Mouse (Mus musculus): Measurements from ENCODE around the gene Acsf3. TPM values are rescaled to one million over a fixed set of nuclear protein-coding genes. Genes with fewer than 3 reads are reported as not detected.

Gene Acsf3
- polyA plus RNA-seq, 1 experiment from 2014 or later, result 13.7 TPM

DNA sequence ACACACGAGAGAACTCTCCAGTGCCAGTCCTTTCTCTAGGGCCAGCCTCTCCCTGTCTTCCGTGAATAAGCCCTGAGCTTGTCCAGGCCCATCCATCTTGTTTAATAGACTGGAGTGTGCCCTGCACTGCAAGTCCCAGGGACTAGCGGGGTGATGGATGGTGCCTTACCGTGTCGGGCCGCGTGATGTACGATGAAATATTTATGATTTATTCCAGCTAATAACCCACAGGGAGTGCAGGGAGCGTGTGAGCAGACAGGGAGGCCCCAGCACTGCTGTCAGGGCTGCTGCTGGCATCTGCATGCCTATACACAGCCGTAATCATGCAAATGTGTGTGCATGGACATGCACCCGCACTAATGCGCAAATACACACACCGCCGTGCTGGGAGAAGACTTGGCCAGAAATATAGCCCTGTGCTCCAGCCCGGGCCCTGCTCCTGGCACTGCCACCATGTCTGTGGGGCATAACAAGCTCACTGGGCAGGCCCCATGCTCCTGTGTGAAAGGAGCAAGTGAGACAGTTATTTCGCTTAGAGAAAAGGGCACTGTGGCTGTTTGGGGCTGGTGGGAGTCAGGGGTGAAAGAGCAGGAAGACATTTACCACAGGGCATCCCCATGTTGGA, 36.7 kb downstream of the Acsf3 start:
- peak overlapping the region; percentile 27; the same call in 1 of the 2 replicates for H3K27ac ChIP-seq (ENCODE audit: low read depth, low read length)
- H3K9me3 ChIP-seq (replicated peaks; ENCODE audit: control insufficient read depth, low read length), result no peaks in the 10 kb centered on the region
- no peak for DNase-seq (ENCODE audit: low spot score)
- H3K27me3 ChIP-seq (replicated peaks; ENCODE audit: control insufficient read depth, insufficient read depth, low read length), result no peaks in the 10 kb centered on the region; the same call in 1 of the 2 replicates
- H3K4me3 ChIP-seq (ENCODE audit: low read depth, low read length), result no peak overlapping the region
- no peak overlapping the region for H3K4me2 ChIP-seq (ENCODE audit: low read length)
- WGBS, result 87% methylated on average over 16 of the region's 16 CpGs
- H3K4me1 ChIP-seq (ENCODE audit: control insufficient read depth, insufficient read depth, low read length), result peaks cover 11% of the 10 kb centered on the region
- 0 out of 2 replicates have a peak, but pooled peaks cover 4% of the 10 kb centered on the region for H3K36me3 ChIP-seq (ENCODE audit: control insufficient read depth, insufficient read depth, low read length)
- ATAC-seq, result no peak
- peak overlapping the region; percentile 29; the same call in 1 of the 2 replicates for H3K9ac ChIP-seq (ENCODE audit: low read length)

DNA sequence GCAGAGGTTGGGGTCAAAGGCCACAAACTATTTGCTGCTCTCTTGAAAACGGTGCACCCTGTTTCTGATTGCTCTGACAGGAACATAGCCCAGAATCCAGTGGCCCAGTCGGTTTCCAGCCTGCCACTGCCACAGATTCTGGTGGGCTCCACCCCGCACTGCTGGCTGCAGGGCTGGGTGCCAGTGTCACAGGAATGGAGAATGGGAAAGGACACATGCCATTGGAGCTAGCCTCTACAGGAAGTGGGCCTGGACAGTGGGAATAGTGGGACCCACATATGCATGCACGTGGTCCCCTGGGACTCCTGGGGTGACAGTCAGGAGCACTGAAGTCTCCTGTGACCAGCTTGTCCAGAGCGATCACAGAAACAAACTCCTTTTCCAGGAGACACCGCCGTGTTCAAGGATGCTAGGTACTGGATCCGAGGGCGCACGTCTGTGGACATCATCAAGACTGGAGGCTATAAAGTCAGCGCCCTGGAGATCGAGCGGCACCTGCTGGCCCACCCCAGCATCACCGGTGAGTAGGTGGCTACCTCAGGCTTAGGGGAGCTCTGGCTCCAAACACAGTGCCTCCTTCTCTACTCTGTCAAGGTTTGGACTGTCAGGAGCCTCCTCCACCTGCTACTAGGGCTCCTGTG, 37.4 kb downstream of the Acsf3 start:
- DNase-seq (ENCODE audit: low spot score) (no peak), ATAC-seq (no peak)
- Histone ChIP-seq H3K27me3 (replicated peaks; ENCODE audit: control insufficient read depth, insufficient read depth, low read length) (no peaks in the 10 kb centered on the region; the same call in 1 of the 2 replicates), H3K4me1 (ENCODE audit: control insufficient read depth, insufficient read depth, low read length) (peaks cover 9% of the 10 kb centered on the region), H3K4me3 (ENCODE audit: low read depth, low read length) (no peak overlapping the region), H3K36me3 (ENCODE audit: control insufficient read depth, insufficient read depth, low read length) (0 out of 2 replicates have a peak, but pooled peaks cover 4% of the 10 kb centered on the region), H3K9me3 (replicated peaks; ENCODE audit: control insufficient read depth, low read length) (no peaks in the 10 kb centered on the region), H3K27ac (ENCODE audit: low read depth, low read length) (peak overlapping the region; percentile 27; the same call in 1 of the 2 replicates), H3K4me2 (ENCODE audit: low read length) (no peak overlapping the region), H3K9ac (ENCODE audit: low read length) (no peak overlapping the region)
- 85% methylated on average over 14 of the region's 14 CpGs for WGBS

DNA sequence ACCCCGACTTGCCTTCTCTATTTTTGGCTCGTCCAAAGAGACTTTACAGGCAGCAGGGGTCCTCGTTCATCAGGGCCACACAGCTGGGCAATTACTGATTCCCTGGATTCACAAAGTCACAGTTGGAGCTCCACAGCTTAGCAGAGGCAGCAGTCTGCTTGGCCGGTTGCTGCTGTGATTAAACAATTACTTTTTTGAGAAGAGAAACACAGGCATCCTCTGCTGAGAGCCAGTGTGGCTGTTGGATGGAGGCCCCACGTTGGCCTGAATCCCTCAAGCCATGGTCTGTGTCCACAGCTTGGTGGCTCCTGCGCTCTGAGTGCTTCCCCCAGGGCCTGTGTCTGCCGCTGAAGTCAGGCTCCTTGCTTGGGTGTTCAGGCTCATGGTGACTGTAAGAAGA, 39.3 kb downstream of the Acsf3 start:
- H3K27me3 ChIP-seq (replicated peaks; ENCODE audit: control insufficient read depth, insufficient read depth, low read length), result no peaks in the 10 kb centered on the region
- H3K4me1 ChIP-seq (ENCODE audit: control insufficient read depth, insufficient read depth, low read length), result peaks cover 3% of the 10 kb centered on the region; the same call in 1 of the 2 replicates
- ATAC-seq (no peak), DNase-seq (ENCODE audit: low spot score) (peak; percentile 49)
- no peak overlapping the region for H3K4me2 ChIP-seq (ENCODE audit: low read length)
- no peak overlapping the region for H3K9ac ChIP-seq (ENCODE audit: low read length)
- no peaks in the 10 kb centered on the region for H3K9me3 ChIP-seq (replicated peaks; ENCODE audit: control insufficient read depth, low read length)
- H3K27ac ChIP-seq (ENCODE audit: low read depth, low read length), result no peak overlapping the region; the same call in 1 of the 2 replicates
- no peak overlapping the region for H3K4me3 ChIP-seq (ENCODE audit: low read depth, low read length)
- H3K36me3 ChIP-seq (ENCODE audit: control insufficient read depth, insufficient read depth, low read length), result 0 out of 2 replicates have a peak, but pooled peaks cover 4% of the 10 kb centered on the region
- WGBS, result 7% methylated on average over 7 of the region's 7 CpGs

DNA sequence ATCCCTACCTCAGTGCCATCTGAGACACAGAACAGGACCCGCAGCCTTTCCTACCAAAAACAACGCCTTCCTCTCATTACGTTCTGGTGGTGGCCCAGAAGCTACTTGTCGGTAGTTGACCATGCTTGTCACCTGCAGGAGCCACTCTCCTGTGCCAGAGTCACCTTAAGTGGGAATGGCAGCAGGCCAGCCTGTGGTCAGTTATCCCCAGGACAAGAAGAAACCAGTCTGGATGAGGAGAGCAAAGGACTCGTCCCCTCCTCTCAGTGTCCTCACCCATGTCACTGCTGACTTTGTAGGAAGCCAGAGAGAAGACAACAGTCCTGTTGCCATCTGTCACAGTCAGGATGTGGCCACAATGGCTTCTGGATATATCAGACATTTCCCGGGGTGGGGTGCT, 41.7 kb downstream of the Acsf3 start:
- DNase-seq (ENCODE audit: low spot score), result no peak
- Histone ChIP-seq H3K4me1 (ENCODE audit: control insufficient read depth, insufficient read depth, low read length) (peaks cover 3% of the 10 kb centered on the region; the same call in 1 of the 2 replicates), H3K4me2 (ENCODE audit: low read length) (no peak overlapping the region), H3K9ac (ENCODE audit: low read length) (no peak overlapping the region), H3K4me3 (ENCODE audit: low read depth, low read length) (no peak overlapping the region), H3K27me3 (replicated peaks; ENCODE audit: control insufficient read depth, insufficient read depth, low read length) (no peaks in the 10 kb centered on the region), H3K27ac (ENCODE audit: low read depth, low read length) (no peak overlapping the region), H3K9me3 (replicated peaks; ENCODE audit: control insufficient read depth, low read length) (no peaks in the 10 kb centered on the region), H3K36me3 (ENCODE audit: control insufficient read depth, insufficient read depth, low read length) (0 out of 2 replicates have a peak, but pooled peaks cover 4% of the 10 kb centered on the region)
- WGBS, result 84% methylated on average over 6 of the region's 6 CpGs
- ATAC-seq, result no peak

DNA sequence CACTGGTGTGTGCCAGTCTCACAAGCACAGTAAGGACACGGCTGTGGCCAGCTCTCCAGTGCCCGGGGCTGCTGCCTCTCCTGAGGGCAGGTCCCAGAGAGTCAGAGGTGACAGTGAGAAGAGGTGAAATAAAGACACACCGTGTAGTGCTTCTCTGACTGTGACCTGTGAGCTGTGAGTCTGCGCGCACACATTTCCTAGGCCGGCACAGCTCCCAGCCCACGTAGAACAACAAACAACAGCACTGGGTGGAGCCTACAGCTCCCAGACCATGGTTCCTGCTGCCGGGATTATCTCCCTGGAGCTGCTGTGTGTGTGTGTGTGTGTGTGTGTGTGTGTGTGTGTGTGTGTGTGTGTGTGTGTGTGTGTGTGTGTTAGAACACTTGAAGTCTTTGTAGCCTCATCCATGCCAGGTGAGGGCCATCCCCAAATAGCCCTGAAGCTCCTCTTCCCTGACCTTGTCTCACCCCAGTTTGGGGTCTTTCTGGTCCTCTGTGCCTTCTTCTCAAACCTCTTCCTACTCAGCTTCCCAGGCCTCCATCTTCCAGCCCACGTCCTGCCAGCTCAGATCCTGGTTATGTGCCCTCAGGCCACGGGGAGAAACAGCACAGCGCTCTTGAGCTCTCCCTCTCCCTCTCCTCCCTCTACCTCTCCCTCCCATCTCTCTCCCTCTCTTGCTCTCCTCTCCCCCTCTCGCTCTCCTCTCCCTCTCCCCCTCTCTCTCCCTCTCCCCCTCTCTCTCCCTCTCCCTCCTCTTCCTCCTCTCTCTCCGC, 42.6 kb downstream of the Acsf3 start:
- ATAC-seq, result no peak
- WGBS, result 43% methylated on average over 12 of the region's 13 CpGs
- DNase-seq (ENCODE audit: low spot score), result no peak
- H3K36me3 ChIP-seq (ENCODE audit: control insufficient read depth, insufficient read depth, low read length), result 0 out of 2 replicates have a peak, but pooled peaks cover 4% of the 10 kb centered on the region
- no peaks in the 10 kb centered on the region for H3K9me3 ChIP-seq (replicated peaks; ENCODE audit: control insufficient read depth, low read length)
- no peak overlapping the region for H3K27ac ChIP-seq (ENCODE audit: low read depth, low read length)
- no peak overlapping the region for H3K4me3 ChIP-seq (ENCODE audit: low read depth, low read length)
- H3K4me2 ChIP-seq (ENCODE audit: low read length), result no peak overlapping the region
- H3K27me3 ChIP-seq (replicated peaks; ENCODE audit: control insufficient read depth, insufficient read depth, low read length), result no peaks in the 10 kb centered on the region
- no peak overlapping the region for H3K9ac ChIP-seq (ENCODE audit: low read length)
- H3K4me1 ChIP-seq (ENCODE audit: control insufficient read depth, insufficient read depth, low read length), result peaks cover 3% of the 10 kb centered on the region; the same call in 1 of the 2 replicates

DNA sequence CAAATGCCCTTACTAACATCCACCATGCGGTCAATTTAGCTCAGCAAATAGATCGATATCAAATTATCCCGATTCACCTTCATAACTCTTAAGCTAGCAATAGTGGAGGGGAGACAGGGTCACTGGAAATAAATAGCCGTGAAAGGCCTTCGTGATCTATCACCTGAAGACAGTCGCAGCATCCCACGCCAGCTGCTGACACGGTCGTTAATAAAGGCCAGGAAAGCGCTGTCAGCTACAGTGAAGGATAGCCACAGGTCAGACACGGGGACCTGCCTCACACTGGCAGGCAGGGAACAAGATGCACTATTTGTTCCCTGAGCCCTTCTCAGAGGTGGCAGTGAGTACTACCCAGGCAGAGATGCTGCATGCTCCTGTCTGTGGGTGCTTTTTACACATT, 44.5 kb downstream of the Acsf3 start:
- Histone ChIP-seq H3K9me3 (replicated peaks; ENCODE audit: control insufficient read depth, low read length) (no peaks in the 10 kb centered on the region), H3K4me2 (ENCODE audit: low read length) (no peak overlapping the region), H3K27ac (ENCODE audit: low read depth, low read length) (no peak overlapping the region), H3K27me3 (replicated peaks; ENCODE audit: control insufficient read depth, insufficient read depth, low read length) (no peaks in the 10 kb centered on the region), H3K4me1 (ENCODE audit: control insufficient read depth, insufficient read depth, low read length) (peaks cover 3% of the 10 kb centered on the region), H3K9ac (ENCODE audit: low read length) (no peak overlapping the region), H3K36me3 (ENCODE audit: control insufficient read depth, insufficient read depth, low read length) (no peaks in the 10 kb centered on the region), H3K4me3 (ENCODE audit: low read depth, low read length) (no peak overlapping the region)
- no peak for DNase-seq (ENCODE audit: low spot score)
- no peak for ATAC-seq
- WGBS, result 88% methylated on average over 11 of the region's 11 CpGs

DNA sequence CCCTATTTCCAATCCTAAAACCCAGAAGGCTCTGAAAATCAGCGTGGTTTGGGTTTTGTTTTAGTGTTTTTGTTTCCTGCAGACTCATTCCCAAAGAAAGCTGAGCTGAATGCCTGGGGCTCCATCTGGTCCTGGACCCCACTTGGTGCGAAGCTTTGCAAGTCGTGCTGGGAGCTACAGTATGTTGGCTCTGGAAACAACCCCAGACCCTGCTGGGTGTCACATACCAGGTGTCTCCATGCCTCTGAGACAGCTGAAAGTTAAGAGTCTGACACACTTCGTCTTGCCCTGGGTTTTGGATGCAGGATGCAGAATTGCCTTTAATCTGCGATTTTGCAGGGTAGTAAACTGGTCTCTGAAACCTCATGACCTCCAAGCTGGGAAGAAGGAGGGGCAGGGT, 49.3 kb downstream of the Acsf3 start:
- ATAC-seq, result 0 out of 2 replicates have a peak, but pooled peaks have one; percentile 52
- no peaks in the 10 kb centered on the region for H3K27me3 ChIP-seq (replicated peaks; ENCODE audit: control insufficient read depth, insufficient read depth, low read length)
- H3K9ac ChIP-seq (ENCODE audit: low read length), result no peak overlapping the region
- H3K36me3 ChIP-seq (ENCODE audit: control insufficient read depth, insufficient read depth, low read length), result no peaks in the 10 kb centered on the region
- 32% methylated on average over 5 of the region's 5 CpGs for WGBS
- H3K27ac ChIP-seq (ENCODE audit: low read depth, low read length), result no peak overlapping the region
- no peak overlapping the region for H3K4me3 ChIP-seq (ENCODE audit: low read depth, low read length)
- peaks cover 4% of the 10 kb centered on the region for H3K4me1 ChIP-seq (ENCODE audit: control insufficient read depth, insufficient read depth, low read length)
- no peaks in the 10 kb centered on the region for H3K9me3 ChIP-seq (replicated peaks; ENCODE audit: control insufficient read depth, low read length)
- peak; percentile 62 for DNase-seq (ENCODE audit: low spot score)
- no peak overlapping the region for H3K4me2 ChIP-seq (ENCODE audit: low read length)

DNA sequence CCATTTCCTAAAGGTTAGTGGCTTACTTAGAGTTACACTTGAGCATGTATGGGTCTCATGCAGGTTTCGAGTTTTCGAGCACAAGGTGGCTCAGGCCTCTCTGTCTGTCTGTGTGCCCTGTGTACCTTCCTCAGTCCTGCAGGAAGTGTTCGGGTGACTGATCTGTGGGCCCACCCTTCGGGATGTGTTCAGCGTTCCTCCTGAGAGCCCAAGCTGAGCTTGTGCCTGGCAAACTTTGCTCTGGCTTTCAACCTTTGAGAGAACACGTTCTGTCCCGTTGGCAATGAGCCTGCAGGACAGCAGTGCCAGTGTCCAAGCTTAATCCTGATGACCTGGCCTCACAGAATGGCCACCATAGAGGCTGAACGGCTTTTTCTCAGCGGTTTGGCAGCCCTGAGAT, 49.7 kb downstream of the Acsf3 start:
- no peak overlapping the region for H3K27ac ChIP-seq (ENCODE audit: low read depth, low read length)
- WGBS, result 72% methylated on average over 9 of the region's 9 CpGs
- H3K9me3 ChIP-seq (replicated peaks; ENCODE audit: control insufficient read depth, low read length), result no peaks in the 10 kb centered on the region
- H3K36me3 ChIP-seq (ENCODE audit: control insufficient read depth, insufficient read depth, low read length), result no peaks in the 10 kb centered on the region
- H3K4me3 ChIP-seq (ENCODE audit: low read depth, low read length), result no peak overlapping the region
- DNase-seq (ENCODE audit: low spot score) (no peak), ATAC-seq (no peak)
- no peaks in the 10 kb centered on the region for H3K27me3 ChIP-seq (replicated peaks; ENCODE audit: control insufficient read depth, insufficient read depth, low read length)
- no peak overlapping the region for H3K4me2 ChIP-seq (ENCODE audit: low read length)
- peaks cover 4% of the 10 kb centered on the region for H3K4me1 ChIP-seq (ENCODE audit: control insufficient read depth, insufficient read depth, low read length)
- no peak overlapping the region for H3K9ac ChIP-seq (ENCODE audit: low read length)
